Mouse (Mus musculus): ENCODE measurements at regions not wholly inside any gene's neighbourhood (a gene's known extent, or its start where the extent isn't known, plus 50 kb on each side); places are given as distances from the start of the nearest gene placed in this dataset.

DNA sequence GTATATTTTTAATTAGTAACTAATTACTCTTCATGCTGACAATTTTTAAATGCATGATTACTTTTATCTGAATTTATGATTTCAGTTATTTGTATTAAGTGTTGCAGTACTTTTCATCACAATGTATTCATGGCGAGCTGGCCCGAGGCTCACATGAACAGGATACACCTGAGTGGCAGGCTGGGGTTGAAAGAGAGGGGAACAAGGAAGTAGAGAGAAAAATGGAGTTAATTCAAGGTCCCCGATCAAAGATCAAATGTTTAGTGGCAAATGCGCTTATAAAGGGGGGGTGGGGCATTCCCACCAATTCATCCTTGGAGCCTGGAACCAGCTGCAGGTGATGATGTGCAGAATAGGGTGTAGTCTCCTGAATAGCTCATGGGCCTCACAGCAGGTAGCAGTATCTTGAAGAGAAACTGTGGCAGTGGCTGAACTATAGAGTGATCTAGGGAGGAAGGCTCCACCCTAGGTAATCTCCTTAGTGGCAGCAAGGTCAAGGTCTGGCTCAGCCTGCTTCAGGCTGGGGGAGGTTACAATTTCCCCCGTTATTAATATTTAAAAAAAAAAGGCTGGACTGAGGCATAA, 360.2 kb downstream of the Cdh9 start:
- no peaks in the 10 kb centered on the region for H3K9me3 ChIP-seq (ENCODE audit: low read length)
- H3K27ac ChIP-seq (ENCODE audit: low read depth, low read length): no peak overlapping the region
- no peak overlapping the region for H3K4me2 ChIP-seq (ENCODE audit: low read depth)
- no peak overlapping the region for H3K4me3 ChIP-seq (ENCODE audit: low read depth, low read length)
- no peaks in the 10 kb centered on the region for H3K27me3 ChIP-seq (ENCODE audit: insufficient read depth, low read length)
- H3K36me3 ChIP-seq (ENCODE audit: insufficient read depth): no peaks in the 10 kb centered on the region
- TF ChIP-seq CTCF (IDR thresholded peaks at IDR 0.05; ENCODE audit: low read depth): no peak
- H3K4me1 ChIP-seq (ENCODE audit: insufficient read depth): no peaks in the 10 kb centered on the region
- ATAC-seq: no peak
- 92% methylated on average over 5 of the region's 5 CpGs for WGBS
- DNase-seq: no peak
- no peak overlapping the region for H3K9ac ChIP-seq

GRCm38 (mm10) chr15:17098927-17099326, 370.4 kb downstream of the Cdh9 start:
- H3K4me1 ChIP-seq (ENCODE audit: insufficient read depth): no peaks in the 10 kb centered on the region
- WGBS: 3% methylated on average over 4 of the region's 4 CpGs
- peaks cover 8% of the 10 kb centered on the region for H3K9me3 ChIP-seq (ENCODE audit: low read length)
- ATAC-seq (peak; percentile 70; the same call in 1 of the 2 replicates), DNase-seq (peak; percentile 77)
- no peak overlapping the region for H3K9ac ChIP-seq
- no peaks in the 10 kb centered on the region for H3K36me3 ChIP-seq (ENCODE audit: insufficient read depth)
- H3K4me2 ChIP-seq (ENCODE audit: low read depth): no peak overlapping the region
- peak; percentile 81 for TF ChIP-seq CTCF (IDR thresholded peaks at IDR 0.05; ENCODE audit: low read depth)
- H3K27me3 ChIP-seq (ENCODE audit: insufficient read depth, low read length): no peaks in the 10 kb centered on the region
- H3K27ac ChIP-seq (ENCODE audit: low read depth, low read length): no peak overlapping the region
- no peak overlapping the region for H3K4me3 ChIP-seq (ENCODE audit: low read depth, low read length)

- 82% methylated on average over 3 of the region's 3 CpGs for WGBS
- Histone ChIP-seq H3K4me1 (ENCODE audit: insufficient read depth) (no peaks in the 10 kb centered on the region), H3K36me3 (ENCODE audit: insufficient read depth) (no peaks in the 10 kb centered on the region), H3K9me3 (ENCODE audit: low read length) (no peaks in the 10 kb centered on the region), H3K4me3 (ENCODE audit: low read depth, low read length) (no peak overlapping the region), H3K27ac (ENCODE audit: low read depth, low read length) (no peak overlapping the region), H3K9ac (no peak overlapping the region), H3K27me3 (ENCODE audit: insufficient read depth, low read length) (no peaks in the 10 kb centered on the region), H3K4me2 (ENCODE audit: low read depth) (no peak overlapping the region)
- ATAC-seq: no peak
- no peak for DNase-seq
- TF ChIP-seq CTCF (IDR thresholded peaks at IDR 0.05; ENCODE audit: low read depth): no peak
Observed at GRCm38 (mm10) chr15:17101182-17101581, 372.6 kb downstream of the Cdh9 start.

DNA sequence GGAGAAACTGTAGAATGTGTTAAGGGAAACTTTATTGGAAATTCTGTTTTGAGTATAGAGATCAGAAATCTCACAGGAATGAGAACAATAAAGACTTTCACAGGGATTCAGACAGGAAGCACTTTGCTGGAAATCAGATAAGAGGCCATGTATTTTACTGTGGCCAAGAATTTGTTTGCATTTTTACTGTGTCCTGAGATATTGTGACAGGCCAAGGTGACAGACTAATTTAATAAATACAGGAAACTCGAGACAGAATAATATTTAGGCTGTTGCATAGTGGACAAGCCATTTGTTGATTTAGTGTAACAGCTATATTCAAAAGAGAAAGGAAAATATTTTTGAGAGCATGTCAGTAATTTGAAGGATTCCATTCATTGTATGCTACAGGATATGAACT, 407.2 kb downstream of the Cdh9 start:
- DNase-seq: no peak
- no peaks in the 10 kb centered on the region for H3K36me3 ChIP-seq (ENCODE audit: insufficient read depth)
- H3K4me1 ChIP-seq (ENCODE audit: insufficient read depth): no peaks in the 10 kb centered on the region
- ATAC-seq: no peak
- TF ChIP-seq CTCF (IDR thresholded peaks at IDR 0.05; ENCODE audit: low read depth): no peak
- no peak overlapping the region for H3K4me2 ChIP-seq (ENCODE audit: low read depth)
- H3K27ac ChIP-seq (ENCODE audit: low read depth, low read length): no peak overlapping the region
- WGBS: 63% methylated on average over 1 of the region's 1 CpGs
- no peaks in the 10 kb centered on the region for H3K9me3 ChIP-seq (ENCODE audit: low read length)
- no peaks in the 10 kb centered on the region for H3K27me3 ChIP-seq (ENCODE audit: insufficient read depth, low read length)
- H3K4me3 ChIP-seq (ENCODE audit: low read depth, low read length): no peak overlapping the region
- H3K9ac ChIP-seq: no peak overlapping the region

DNA sequence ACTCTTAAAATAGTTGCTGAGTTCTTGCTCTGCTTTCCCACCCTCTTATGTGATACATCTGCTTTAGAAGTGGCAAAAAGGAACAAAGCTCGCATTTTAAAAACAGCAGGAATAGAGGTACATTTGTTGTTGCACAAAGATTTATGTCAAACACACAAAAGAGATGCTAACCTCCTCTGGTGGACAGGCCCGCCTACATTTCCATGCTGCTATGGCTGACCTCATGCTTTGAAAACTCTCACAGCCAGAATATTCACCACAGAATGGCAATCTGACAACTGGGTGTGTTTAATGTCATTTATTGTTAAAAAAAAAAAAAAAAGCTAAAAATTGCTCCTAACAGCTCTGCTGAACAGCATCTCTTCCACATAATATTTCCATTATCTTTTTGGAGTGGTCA, 451.6 kb downstream of the Cdh9 start:
- no peak for DNase-seq
- WGBS: 17% methylated on average over 2 of the region's 2 CpGs
- H3K4me2 ChIP-seq (ENCODE audit: low read depth): no peak overlapping the region

GRCm38 (mm10) chr15:17181358-17182022, 452.9 kb downstream of the Cdh9 start:
- H3K4me2 ChIP-seq (ENCODE audit: low read depth): no peak overlapping the region
- DNase-seq: no peak
- H3K27ac ChIP-seq (ENCODE audit: low read depth, low read length): no peak overlapping the region
- no peaks in the 10 kb centered on the region for H3K36me3 ChIP-seq (ENCODE audit: insufficient read depth)
- no peaks in the 10 kb centered on the region for H3K4me1 ChIP-seq (ENCODE audit: insufficient read depth)
- no peak overlapping the region for H3K9ac ChIP-seq
- no peaks in the 10 kb centered on the region for H3K27me3 ChIP-seq (ENCODE audit: insufficient read depth, low read length)
- whole genome bisulfite sequencing: 68% methylated on average over 2 of the region's 2 CpGs
- ATAC-seq: no peak
- H3K9me3 ChIP-seq (ENCODE audit: low read length): no peaks in the 10 kb centered on the region
- no peak for TF ChIP-seq CTCF (IDR thresholded peaks at IDR 0.05; ENCODE audit: low read depth)
- H3K4me3 ChIP-seq (ENCODE audit: low read depth, low read length): no peak overlapping the region

More for the DNA sequence above, 451.6 kb downstream of the Cdh9 start:
- no peak overlapping the region for H3K27ac ChIP-seq (ENCODE audit: low read depth, low read length)
- no peaks in the 10 kb centered on the region for H3K36me3 ChIP-seq (ENCODE audit: insufficient read depth)
- H3K27me3 ChIP-seq (ENCODE audit: insufficient read depth, low read length): no peaks in the 10 kb centered on the region
- H3K4me3 ChIP-seq (ENCODE audit: low read depth, low read length): no peak overlapping the region
- TF ChIP-seq CTCF (IDR thresholded peaks at IDR 0.05; ENCODE audit: low read depth): no peak
- H3K9me3 ChIP-seq (ENCODE audit: low read length): no peaks in the 10 kb centered on the region
- no peak for ATAC-seq
- H3K4me1 ChIP-seq (ENCODE audit: insufficient read depth): no peaks in the 10 kb centered on the region
- H3K9ac ChIP-seq: no peak overlapping the region

DNA sequence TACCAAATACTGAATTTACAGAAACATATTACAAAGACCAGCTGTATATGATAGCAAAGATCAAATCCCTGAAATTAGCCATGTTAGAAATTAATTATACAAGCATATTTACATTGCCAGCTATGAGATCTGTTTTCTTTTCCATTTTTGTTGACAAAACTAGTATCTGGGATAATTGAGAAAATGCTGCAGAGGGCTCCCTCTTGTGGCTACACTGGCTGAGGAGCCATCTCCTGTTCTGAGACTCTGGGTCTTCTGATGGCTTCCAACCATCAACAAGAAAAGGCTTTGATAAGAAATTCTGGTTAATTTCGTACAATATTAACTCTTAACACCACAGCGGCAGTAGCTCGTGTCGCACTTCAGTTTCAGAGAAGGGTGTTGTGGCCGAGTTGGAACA, 466.9 kb downstream of the Cdh9 start:
- peak; percentile 54 for TF ChIP-seq CTCF (IDR thresholded peaks at IDR 0.05; ENCODE audit: low read depth)
- Histone ChIP-seq H3K9me3 (ENCODE audit: low read length) (no peaks in the 10 kb centered on the region), H3K36me3 (ENCODE audit: insufficient read depth) (no peaks in the 10 kb centered on the region), H3K4me2 (ENCODE audit: low read depth) (no peak overlapping the region), H3K4me1 (ENCODE audit: insufficient read depth) (no peaks in the 10 kb centered on the region), H3K27me3 (ENCODE audit: insufficient read depth, low read length) (no peaks in the 10 kb centered on the region), H3K27ac (ENCODE audit: low read depth, low read length) (no peak overlapping the region), H3K4me3 (ENCODE audit: low read depth, low read length) (no peak overlapping the region), H3K9ac (no peak overlapping the region)
- DNase-seq (peak; percentile 40), ATAC-seq (no peak)
- 69% methylated on average over 5 of the region's 5 CpGs for WGBS

Data from forebrain, postnatal 0 days (tissue).